Mouse (Mus musculus) cerebellum, adult 2 months (tissue): ENCODE data around the gene Hdgfl1. TPM values are rescaled to one million over a fixed set of nuclear protein-coding genes. Genes with fewer than 3 reads are reported as not detected.

Experiments used
- DNase-seq, 2 experiments: peaks; one replicate each; pipeline ENCODE4 v3.0.0; 2021
- H3K27ac ChIP-seq: fragments of 200-500 bp; 2 replicates; pipeline ENCODE4 v1.5.1; 2012; ENCODE audit warnings: low read length, control low read depth, inconsistent platforms; ENCODE audit not compliant: insufficient read depth
- H3K27me3 ChIP-seq: fragments of 200-500 bp; 2 replicates; pipeline ENCODE4 v1.6.1; 2012; ENCODE audit warnings: inconsistent platforms, mild to moderate bottlenecking, low read length, moderate library complexity; ENCODE audit not compliant: control insufficient read depth, insufficient read depth
- H3K4me1 ChIP-seq: fragments of 200-500 bp; 2 replicates; pipeline ENCODE4 v1.6.1; 2011; ENCODE audit warnings: low read length; ENCODE audit not compliant: control insufficient read depth, insufficient read depth
- H3K4me3 ChIP-seq: fragments of 200-500 bp; replicated peaks from 2 replicates; pipeline ENCODE3; 2011; ENCODE audit warnings: mild to moderate bottlenecking, low read depth, low read length, control low read depth; ENCODE audit not compliant: insufficient read depth
- CTCF ChIP-seq: fragments of 200-500 bp; IDR thresholded peaks from 2 replicates; pipeline ENCODE4 v1.5.1; 2011; ENCODE audit warnings: low read depth, mild to moderate bottlenecking, control low read depth, low read length, moderate library complexity, borderline replicate concordance; ENCODE audit not compliant: insufficient read depth
- POLR2A ChIP-seq: fragments of 200-500 bp; IDR thresholded peaks from 2 replicates; pipeline ENCODE4 v1.6.1; 2011; ENCODE audit warnings: low read length, control low read depth, borderline replicate concordance; ENCODE audit not compliant: insufficient read depth
- WGBS: fragments of 180-500 bp; shearing (Covaris S2); methylation state at CpG from one replicate; pipeline ENCODE4 v1.1.7; 2018; 5-methylcytosine and 5-hydroxymethylcytosine counted together
- polyA plus RNA-seq: library from polyadenylated mRNA; depleted of rRNA; stranded (reverse); fragments of >200 nt; gene quantifications from 2 replicates; pipeline ENCODE4 v1.2.3, GENCODE M21; 2012

Gene Hdgfl1
- polyA plus RNA-seq, 1 experiment: not detected

DNA sequence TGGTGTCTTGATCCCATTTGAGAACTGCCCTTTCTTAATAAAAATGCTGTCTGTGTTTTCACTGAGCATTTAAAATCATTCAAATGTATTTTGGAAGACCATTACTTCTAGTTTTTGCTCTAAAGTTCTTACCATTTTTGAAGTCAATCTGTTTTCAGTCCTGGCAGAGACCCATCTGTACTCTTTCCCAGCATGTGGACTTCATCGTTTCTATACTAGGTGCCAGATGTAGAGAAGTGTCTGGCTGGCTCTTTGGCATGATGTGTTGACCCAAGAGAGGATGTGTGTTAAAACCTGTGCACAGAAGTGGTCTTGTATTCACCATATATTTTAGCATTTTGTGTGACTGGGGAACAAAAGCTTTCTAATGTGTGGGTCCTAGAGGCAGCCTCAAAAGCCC, 25.9 kb downstream of the Hdgfl1 start:
- no peak overlapping the region for H3K27ac ChIP-seq
- TF ChIP-seq CTCF (no peak), POLR2A (no peak)
- no peak for DNase-seq
- no peak overlapping the region for H3K4me3 ChIP-seq
- H3K27me3 ChIP-seq: no peaks in the 10 kb centered on the region
- H3K4me1 ChIP-seq: no peaks in the 10 kb centered on the region
- WGBS: 16% methylated on average over 1 of the region's 1 CpGs

- no peak for DNase-seq
- TF ChIP-seq POLR2A (no peak), CTCF (no peak)
- 85% methylated on average over 1 of the region's 1 CpGs for WGBS
- no peaks in the 10 kb centered on the region for H3K4me1 ChIP-seq
- no peak overlapping the region for H3K4me3 ChIP-seq
- no peaks in the 10 kb centered on the region for H3K27me3 ChIP-seq
- no peak overlapping the region for H3K27ac ChIP-seq
Measured at GRCm38 (mm10) chr13:26734981-26735380, 35.0 kb downstream of the Hdgfl1 start.

GRCm38 (mm10) chr13:26724250-26724649, 45.7 kb downstream of the Hdgfl1 start:
- no peak for DNase-seq
- Histone ChIP-seq H3K4me3 (no peak overlapping the region), H3K27ac (no peak overlapping the region), H3K4me1 (no peaks in the 10 kb centered on the region), H3K27me3 (no peaks in the 10 kb centered on the region)
- no peak for TF ChIP-seq CTCF
- TF ChIP-seq POLR2A: no peak
- WGBS: 78% methylated on average over 1 of the region's 1 CpGs

- Histone ChIP-seq H3K27ac (no peak overlapping the region), H3K27me3 (no peaks in the 10 kb centered on the region), H3K4me1 (no peaks in the 10 kb centered on the region), H3K4me3 (no peak overlapping the region)
- WGBS: 73% methylated on average over 6 of the region's 6 CpGs
- TF ChIP-seq CTCF (no peak), POLR2A (no peak)
- no peak for DNase-seq
Measured at GRCm38 (mm10) chr13:26721333-26721732, 48.6 kb downstream of the Hdgfl1 start.

GRCm38 (mm10) chr13:26720917-26721316, 49.0 kb downstream of the Hdgfl1 start:
- Histone ChIP-seq H3K4me1 (no peaks in the 10 kb centered on the region), H3K4me3 (no peak overlapping the region), H3K27me3 (no peaks in the 10 kb centered on the region), H3K27ac (no peak overlapping the region)
- no peak for DNase-seq
- WGBS: 62% methylated on average over 1 of the region's 1 CpGs
- TF ChIP-seq POLR2A (no peak), CTCF (no peak)

GRCm38 (mm10) chr13:26719146-26719715, 50.7 kb downstream of the Hdgfl1 start:
- no peak for TF ChIP-seq CTCF
- TF ChIP-seq POLR2A: no peak
- Histone ChIP-seq H3K4me1 (no peaks in the 10 kb centered on the region), H3K4me3 (no peak overlapping the region), H3K27me3 (no peaks in the 10 kb centered on the region), H3K27ac (no peak overlapping the region)
- WGBS: 76% methylated on average over 5 of the region's 5 CpGs
- DNase-seq: no peak
